Mouse (Mus musculus) liver, embryonic 14 days (tissue): ENCODE measurements around the gene Klk10. TPM values are rescaled to one million over a fixed set of nuclear protein-coding genes. Genes with fewer than 3 reads are reported as not detected.

Experiments
- polyA plus RNA-seq: library from polyadenylated mRNA; depleted of rRNA; stranded (reverse); fragments of >200 nt; gene quantifications from 2 replicates; pipeline ENCODE4 v1.2.3, GENCODE M21; 2012; rRNA removed

The Klk10 gene
- not detected in 2 replicates for polyA plus RNA-seq

DNA sequence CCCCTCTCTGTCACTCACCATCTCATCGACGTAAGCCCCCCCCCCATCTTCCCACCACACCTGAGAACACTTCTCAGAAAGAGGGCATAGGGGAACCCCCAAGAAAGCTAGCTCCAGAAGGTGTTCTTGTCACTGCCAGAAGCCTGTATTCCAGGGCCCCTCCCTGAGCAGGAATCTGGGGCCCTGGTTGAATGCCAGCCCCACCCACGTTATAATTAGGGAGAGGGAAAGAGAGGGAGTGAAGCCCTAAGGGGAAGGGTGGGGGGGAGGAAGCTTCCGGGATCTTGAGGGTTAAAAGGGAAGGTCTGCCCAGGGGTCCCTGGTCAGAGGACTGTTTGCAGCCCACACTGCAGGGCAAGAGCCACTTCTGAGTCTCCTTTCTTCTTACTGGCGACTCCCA, at the start of gene Klk10:
Gene Klk10, plus strand, starts transcription at position 290 of the 400 bp plus-strand sequence.

DNA sequence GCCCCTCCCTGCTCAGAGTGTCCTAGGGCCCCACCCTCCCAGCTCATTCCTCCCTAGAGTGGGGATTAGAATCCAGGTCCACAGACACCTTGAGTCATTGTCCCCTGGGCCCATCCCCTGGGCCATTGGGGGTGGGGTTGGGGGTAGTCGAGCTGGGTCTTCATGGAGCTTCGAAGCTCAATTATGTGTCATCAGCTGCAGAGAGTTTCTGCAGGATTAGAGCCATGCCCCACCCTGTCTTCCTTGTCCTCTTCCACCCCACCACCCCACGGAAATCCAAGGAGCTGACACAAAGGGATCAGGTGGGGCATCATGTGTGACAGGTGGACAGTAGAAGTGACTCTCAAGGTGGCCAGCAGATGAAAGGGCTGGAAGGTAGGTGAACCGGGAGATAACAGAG, 12.2 kb upstream of the Klk10 start, which contains the start of gene Klk12:
Gene Klk12, plus strand, starts transcription at position 301 of the 400 bp plus-strand sequence.

DNA sequence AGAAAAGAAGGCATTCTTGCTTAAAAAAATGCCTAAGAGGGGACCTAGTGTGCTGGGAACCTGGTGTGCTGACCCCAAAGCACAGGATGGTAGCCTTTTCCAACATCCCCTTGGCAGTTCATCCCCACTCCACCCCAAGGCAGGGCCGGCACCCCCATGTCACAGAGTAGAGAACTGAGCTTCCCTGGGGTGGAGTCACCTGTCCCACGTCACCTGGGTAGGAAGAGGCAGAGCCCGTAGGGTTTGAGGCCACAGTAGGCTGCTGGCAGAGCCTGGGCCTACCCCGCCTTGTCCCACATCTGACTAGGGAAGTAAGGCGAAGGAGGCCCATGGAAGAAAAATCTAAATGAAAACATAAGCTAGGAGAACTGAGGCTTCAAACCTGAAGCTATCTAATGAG, 6.5 kb upstream of the Klk10 start, which contains the start of gene Klk11:
Gene Klk11, plus strand, starts transcription at position 241 of the 400 bp plus-strand sequence.

DNA sequence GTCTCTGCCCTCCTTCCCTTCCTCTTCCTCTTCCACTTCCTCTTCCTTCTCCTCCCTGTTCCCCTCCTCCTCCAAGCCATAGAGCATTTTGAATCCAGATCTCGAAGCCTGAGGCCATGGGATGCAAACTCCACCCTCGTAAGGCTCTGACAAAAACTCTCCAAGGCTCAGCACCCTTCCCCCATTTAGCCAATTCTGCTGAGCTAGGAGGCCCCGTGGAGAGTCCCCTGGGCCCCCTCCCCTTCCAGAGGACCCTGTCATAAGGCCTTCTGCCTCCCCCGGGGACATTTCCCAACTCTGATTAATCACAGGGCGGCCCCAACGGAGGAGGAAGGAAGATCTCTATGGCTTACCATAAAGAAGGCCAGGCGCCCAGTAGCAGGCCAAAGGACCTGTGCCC, 10.8 kb downstream of the Klk10 start, which contains the start of gene Klk9:
Gene Klk9, plus strand, starts transcription at position 301 of the 400 bp plus-strand sequence.

DNA sequence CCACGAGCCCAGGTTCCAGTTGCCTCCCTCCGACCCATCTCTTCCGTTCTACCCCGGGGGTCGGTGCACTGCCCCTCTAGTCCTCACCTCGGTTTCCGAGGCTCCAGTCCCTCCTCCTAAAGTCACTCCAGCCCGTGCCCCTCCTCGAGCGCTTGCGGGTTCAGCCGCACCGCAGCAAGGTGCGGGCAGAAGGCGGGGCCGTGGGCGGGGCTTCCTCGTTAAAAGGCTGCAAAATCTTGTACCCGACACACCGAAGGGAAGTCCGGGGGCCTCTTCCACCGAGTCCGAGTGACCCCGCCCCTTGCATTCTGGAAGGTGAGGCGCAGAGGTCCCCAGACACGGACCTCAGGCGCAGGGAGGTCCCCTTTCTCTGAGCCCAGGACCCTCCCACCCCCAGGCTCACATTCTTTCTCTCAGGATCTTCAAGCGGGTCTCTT, 16.5 kb downstream of the Klk10 start, which contains the start of gene Klk8:
Gene Klk8, plus strand, starts transcription at position 245 of the 437 bp plus-strand sequence.

DNA sequence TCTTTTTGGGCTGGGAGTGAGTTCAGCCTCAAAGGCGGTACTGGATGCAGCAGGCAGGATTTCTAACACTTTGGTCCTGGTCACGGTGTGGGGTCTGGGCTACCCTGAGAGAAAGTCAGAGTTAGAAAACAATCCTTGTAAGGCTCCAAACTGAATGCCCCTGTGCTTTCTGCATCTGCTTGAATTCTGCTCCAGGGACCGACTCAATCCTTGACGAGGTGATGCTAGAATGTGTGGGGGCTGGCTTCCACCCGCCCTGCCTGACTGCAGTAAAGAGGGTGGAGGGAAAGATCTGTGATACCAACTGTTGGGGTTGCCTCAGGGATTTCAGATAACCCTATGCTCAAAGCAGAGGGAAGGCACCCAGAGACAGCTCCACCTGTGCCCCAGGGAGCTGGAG, 30.2 kb downstream of the Klk10 start, which contains the start of gene Klk7:
Gene Klk7, plus strand, starts transcription at position 301 of the 400 bp plus-strand sequence.

DNA sequence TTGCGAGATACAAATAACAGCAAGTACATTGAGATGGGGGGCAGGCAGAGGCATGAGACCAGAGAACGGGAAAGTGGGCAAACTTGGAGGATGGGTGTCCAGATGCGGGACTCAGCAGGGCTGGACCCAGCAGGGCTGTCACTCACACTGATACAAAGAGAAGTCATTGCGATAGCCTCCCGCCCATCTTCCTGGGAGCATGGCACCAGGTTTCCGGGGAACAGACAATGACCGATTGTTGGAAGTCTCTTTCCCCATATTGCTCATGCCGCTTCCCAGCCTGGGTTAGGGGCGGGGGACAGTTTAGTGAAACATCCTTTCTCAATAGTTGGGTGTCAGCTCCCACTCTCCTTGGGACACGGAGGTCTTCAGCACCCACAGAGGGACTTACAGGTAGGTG, 43.4 kb downstream of the Klk10 start, which contains the start of gene Klk6:
Gene Klk6, plus strand, starts transcription at position 301 of the 400 bp plus-strand sequence.

Other genes starting within 250 kb of the Klk10 start
- gene Cd33, start 236.6 kb upstream of the Klk10 start, polyA plus RNA-seq: 0.93 and 1.2 TPM in 2 replicates
- gene Zfp658, start 218.8 kb upstream of the Klk10 start, polyA plus RNA-seq: 0.29 and 0.36 TPM in 2 replicates
- gene Zfp719, start 201.4 kb upstream of the Klk10 start, polyA plus RNA-seq: 0.72 and 0.96 TPM in 2 replicates
- gene Zfp819, start 173.9 kb upstream of the Klk10 start, polyA plus RNA-seq: 0.02 TPM in 1 of 2 replicates, not detected in the other
- not detected in 2 replicates for gene Ceacam18, start 146.3 kb upstream of the Klk10 start, polyA plus RNA-seq
- gene Siglece, start 120.9 kb upstream of the Klk10 start, polyA plus RNA-seq: 1.2 and 2.0 TPM in 2 replicates
- gene Ctu1, start 109.0 kb upstream of the Klk10 start, polyA plus RNA-seq: 2.7 and 3.1 TPM in 2 replicates
- gene Klk14, start 90.6 kb upstream of the Klk10 start, polyA plus RNA-seq: 0.03 TPM in 2 replicates
- gene Klk13, start 68.5 kb upstream of the Klk10 start, polyA plus RNA-seq: 0.02 and 0.03 TPM in 2 replicates
- not detected in 2 replicates for gene Klk12, start 12.1 kb upstream of the Klk10 start, polyA plus RNA-seq
- not detected in 2 replicates for gene Klk11, start 6.4 kb upstream of the Klk10 start, polyA plus RNA-seq
- not detected in 2 replicates for gene Klk9, start 10.9 kb downstream of the Klk10 start, polyA plus RNA-seq
- 3.8 and 4.5 TPM in 2 replicates for gene Klk8, start 16.5 kb downstream of the Klk10 start, polyA plus RNA-seq
- gene Klk7, start 30.3 kb downstream of the Klk10 start, polyA plus RNA-seq: 0.02 TPM in 1 of 2 replicates, not detected in the other
- not detected in 2 replicates for gene Klk6, start 43.5 kb downstream of the Klk10 start, polyA plus RNA-seq
- gene Klk5, start 60.9 kb downstream of the Klk10 start, polyA plus RNA-seq: not detected in 2 replicates
- gene Klk4, start 100.1 kb downstream of the Klk10 start, polyA plus RNA-seq: not detected in 2 replicates
- not detected in 2 replicates for gene Klk15, start 152.7 kb downstream of the Klk10 start, polyA plus RNA-seq
- gene Klk1b8, start 169.6 kb downstream of the Klk10 start, polyA plus RNA-seq: not detected in 2 replicates
- not detected in 2 replicates for gene Klk1b1, start 185.7 kb downstream of the Klk10 start, polyA plus RNA-seq
- not detected in 2 replicates for gene Klk1b9, start 195.0 kb downstream of the Klk10 start, polyA plus RNA-seq
- not detected in 2 replicates for gene Klk1b11, start 214.8 kb downstream of the Klk10 start, polyA plus RNA-seq
- not detected in 2 replicates for gene Klk1b26, start 231.1 kb downstream of the Klk10 start, polyA plus RNA-seq